Mouse (Mus musculus) T-helper 1 cell (primary cell): ENCODE data around the gene Olfr1382.
"Not testable (repeated sequence)": the region's sequence is repeated elsewhere in the genome, so short reads cannot be mapped to it uniquely, and the experiment has no call there.

Experiments used
- in situ Hi-C: fragments of 300-600 bp; cut with MboI, MseI; formaldehyde crosslinking; loops from one replicate; pipeline ENCODE4 v1.15.1; 2025; ENCODE audit warnings: high pct_unique_total_duplicates

The Olfr1382 gene

GRCm38 (mm10) chr11:49527947-49528346 lies at the start of gene Olfr1382:
Gene Olfr1382 (plus strand): TSS chr11:49528247.
- in situ Hi-C loops: loop anchor here (25.0 kb wide), 1 partner anchor 766 kb away; no protein-coding TSS in a partner anchor

- in situ Hi-C loops: no loop called here
Observed at GRCm38 (mm10) chr11:49485973-49486372, 42.1 kb upstream of the Olfr1382 start.

GRCm38 (mm10) chr11:49488770-49489169 lies 39.3 kb upstream of the Olfr1382 start, which contains the start of gene Olfr1385:
Gene Olfr1385 (plus strand): TSS chr11:49489070.
- in situ Hi-C loops: not testable (repeated sequence)

- in situ Hi-C loops: no loop called here
Observed at GRCm38 (mm10) chr11:49518086-49518485, 10.0 kb upstream of the Olfr1382 start.

- in situ Hi-C loops: no loop called here
Observed at GRCm38 (mm10) chr11:49519348-49519747, 8.7 kb upstream of the Olfr1382 start, which contains the start of gene Olfr1383. Gene Olfr1383 (plus strand): TSS chr11:49519648.

- in situ Hi-C loops: loop anchor here (25.0 kb wide), 1 partner anchor 770 kb away; no protein-coding TSS in a partner anchor
Observed at GRCm38 (mm10) chr11:49532761-49533160, 4.7 kb downstream of the Olfr1382 start.

GRCm38 (mm10) chr11:49536631-49537030 lies 8.6 kb downstream of the Olfr1382 start:
- in situ Hi-C loops: loop anchor here (25.0 kb wide), 1 partner anchor 774 kb away; no protein-coding TSS in a partner anchor

GRCm38 (mm10) chr11:49543149-49543548 lies 15.1 kb downstream of the Olfr1382 start, which contains the start of gene Olfr1381:
Gene Olfr1381 (plus strand): TSS chr11:49543449.
- in situ Hi-C loops: loop anchor here (25.0 kb wide), 1 partner anchor 781 kb away; no protein-coding TSS in a partner anchor

- in situ Hi-C loops: loop anchor here (25.0 kb wide), 1 partner anchor 417 kb away; the partner anchor contains the start of gene Olfr1395
Observed at GRCm38 (mm10) chr11:49554033-49554432, 26.0 kb downstream of the Olfr1382 start.

- in situ Hi-C loops: loop anchor here (25.0 kb wide), 1 partner anchor 419 kb away; the partner anchor contains the start of gene Olfr1395
Observed at GRCm38 (mm10) chr11:49556578-49556977, 28.5 kb downstream of the Olfr1382 start, which contains the start of gene Olfr1380. Gene Olfr1380 (plus strand): TSS chr11:49556878.

- in situ Hi-C loops: not testable (repeated sequence)
Observed at GRCm38 (mm10) chr11:49575054-49575453, 47.0 kb downstream of the Olfr1382 start.

- in situ Hi-C loops: not testable (repeated sequence)
Observed at GRCm38 (mm10) chr11:49580452-49580851, 52.4 kb downstream of the Olfr1382 start.
